Mouse (Mus musculus): ENCODE results near the gene Efcab11. TPM values are rescaled to one million over a fixed set of nuclear protein-coding genes. Genes with fewer than 3 reads are reported as not detected.

The Efcab11 gene
- polyA plus RNA-seq, 2 experiments, result 6.4 to 8.3 TPM

- TF ChIP-seq POLR2A (IDR thresholded peaks at IDR 0.05; ENCODE audit: borderline replicate concordance, extremely low read depth, insufficient read depth, insufficient read length), result no peak
- ATAC-seq (ENCODE audit: low FRiP score, low read depth), result peak; percentile 23; the same call in 1 of the 2 replicates
Measured at GRCm38 (mm10) chr12:99756914-99757687, 127.1 kb downstream of the Efcab11 start.

GRCm38 (mm10) chr12:99756213-99756612 is 128.0 kb downstream of the Efcab11 start:
- ATAC-seq (ENCODE audit: low FRiP score, low read depth), result no peak
- H3K36me3 ChIP-seq (ENCODE audit: control insufficient read depth, insufficient read depth, low read length), result no peaks in the 10 kb centered on the region
- no peak for TF ChIP-seq POLR2A (IDR thresholded peaks at IDR 0.05; ENCODE audit: borderline replicate concordance, extremely low read depth, insufficient read depth, insufficient read length)
- H3K4me2 ChIP-seq (replicated peaks; ENCODE audit: low read depth, low read length, severe bottlenecking), result no peak overlapping the region
- no peak for DNase-seq (ENCODE audit: low spot score)
- no peak overlapping the region for H3K9ac ChIP-seq (ENCODE audit: low read depth, low read length, severe bottlenecking)
- H3K27ac ChIP-seq (replicated peaks; ENCODE audit: low read depth, low read length), result no peak overlapping the region
- no peaks in the 10 kb centered on the region for H3K9me3 ChIP-seq (ENCODE audit: control insufficient read depth, low read length)
- WGBS, result 85% methylated on average over 9 of the region's 9 CpGs
- peaks cover 20% of the 10 kb centered on the region; the same call in 1 of the 2 replicates for H3K4me1 ChIP-seq (ENCODE audit: control insufficient read depth, insufficient read depth, low read length)
- no peak overlapping the region for H3K4me3 ChIP-seq (replicated peaks; ENCODE audit: low read length)
- H3K27me3 ChIP-seq (ENCODE audit: control insufficient read depth, insufficient read depth, low read length), result no peaks in the 10 kb centered on the region

More at GRCm38 (mm10) chr12:99756914-99757687, 127.1 kb downstream of the Efcab11 start:
- Histone ChIP-seq H3K36me3 (ENCODE audit: control insufficient read depth, insufficient read depth, low read length) (no peaks in the 10 kb centered on the region), H3K27me3 (ENCODE audit: control insufficient read depth, insufficient read depth, low read length) (no peaks in the 10 kb centered on the region), H3K4me2 (replicated peaks; ENCODE audit: low read depth, low read length, severe bottlenecking) (peak overlapping the region; percentile 11; the same call in 1 of the 2 replicates), H3K4me3 (replicated peaks; ENCODE audit: low read length) (no peak overlapping the region), H3K9me3 (ENCODE audit: control insufficient read depth, low read length) (no peaks in the 10 kb centered on the region), H3K4me1 (ENCODE audit: control insufficient read depth, insufficient read depth, low read length) (peaks cover 20% of the 10 kb centered on the region; the same call in 1 of the 2 replicates), H3K9ac (ENCODE audit: low read depth, low read length, severe bottlenecking) (no peak overlapping the region), H3K27ac (replicated peaks; ENCODE audit: low read depth, low read length) (no peak overlapping the region)
- 44% methylated on average over 18 of the region's 18 CpGs for WGBS
- peak; percentile 25 for DNase-seq (ENCODE audit: low spot score)

GRCm38 (mm10) chr12:99752986-99753385 is 131.3 kb downstream of the Efcab11 start:
- no peaks in the 10 kb centered on the region for H3K9me3 ChIP-seq (ENCODE audit: control insufficient read depth, low read length)
- H3K36me3 ChIP-seq (ENCODE audit: control insufficient read depth, insufficient read depth, low read length), result no peaks in the 10 kb centered on the region
- H3K4me3 ChIP-seq (replicated peaks; ENCODE audit: low read length), result no peak overlapping the region
- no peak overlapping the region for H3K9ac ChIP-seq (ENCODE audit: low read depth, low read length, severe bottlenecking)
- no peak for TF ChIP-seq POLR2A (IDR thresholded peaks at IDR 0.05; ENCODE audit: borderline replicate concordance, extremely low read depth, insufficient read depth, insufficient read length)
- peaks cover 16% of the 10 kb centered on the region; the same call in 1 of the 2 replicates for H3K4me1 ChIP-seq (ENCODE audit: control insufficient read depth, insufficient read depth, low read length)
- no peak overlapping the region for H3K27ac ChIP-seq (replicated peaks; ENCODE audit: low read depth, low read length)
- no peak for DNase-seq (ENCODE audit: low spot score)
- no peak overlapping the region for H3K4me2 ChIP-seq (replicated peaks; ENCODE audit: low read depth, low read length, severe bottlenecking)
- H3K27me3 ChIP-seq (ENCODE audit: control insufficient read depth, insufficient read depth, low read length), result no peaks in the 10 kb centered on the region
- WGBS, result 78% methylated on average over 11 of the region's 11 CpGs
- ATAC-seq (ENCODE audit: low FRiP score, low read depth), result no peak

DNA sequence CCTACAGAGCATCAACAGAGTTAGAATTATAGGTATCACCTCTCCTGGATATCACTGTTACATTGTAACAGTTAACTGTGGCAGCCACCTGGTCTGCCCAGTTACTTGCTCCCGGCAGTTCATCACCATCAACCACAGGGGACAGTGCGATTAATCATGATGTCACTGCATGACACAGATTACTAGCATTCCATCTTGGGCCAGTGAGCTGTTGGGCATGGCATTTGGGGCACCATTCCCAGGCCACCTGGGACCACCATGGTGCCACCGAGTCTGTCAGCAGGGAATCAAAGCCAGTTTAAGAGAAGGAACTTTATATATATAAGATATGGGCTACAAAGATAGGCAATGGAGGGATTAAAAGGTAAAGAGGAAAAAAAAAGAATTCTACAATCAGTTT is 134.8 kb downstream of the Efcab11 start:
- TF ChIP-seq POLR2A (IDR thresholded peaks at IDR 0.05; ENCODE audit: borderline replicate concordance, extremely low read depth, insufficient read depth, insufficient read length), result no peak
- no peak for DNase-seq (ENCODE audit: low spot score)
- 65% methylated on average over 3 of the region's 3 CpGs for WGBS

DNA sequence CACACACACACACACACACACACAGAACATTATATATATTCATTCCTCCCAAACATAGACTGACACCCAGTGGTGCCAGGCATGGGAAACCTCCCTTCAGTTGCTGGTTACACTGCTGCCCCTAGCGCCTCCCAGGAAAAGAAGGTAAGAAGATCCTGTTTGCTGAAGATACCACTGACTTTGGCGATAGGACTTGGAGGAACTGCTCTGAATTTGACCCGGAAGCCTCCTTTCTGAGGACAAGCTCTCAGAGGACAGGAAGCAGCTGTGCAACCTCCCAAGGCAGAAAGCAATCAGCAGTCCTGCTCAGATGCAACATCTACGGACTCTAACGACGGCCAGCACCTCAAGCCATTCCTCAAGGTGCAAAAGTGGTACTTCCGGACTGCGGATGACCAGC is 142.6 kb downstream of the Efcab11 start:
- no peaks in the 10 kb centered on the region for H3K9me3 ChIP-seq (ENCODE audit: control insufficient read depth, low read length)
- H3K4me3 ChIP-seq (replicated peaks; ENCODE audit: low read length), result no peak overlapping the region
- 66% methylated on average over 8 of the region's 8 CpGs for WGBS
- 0 out of 2 replicates have a peak, but pooled peaks cover 3% of the 10 kb centered on the region for H3K4me1 ChIP-seq (ENCODE audit: control insufficient read depth, insufficient read depth, low read length)
- no peak for DNase-seq (ENCODE audit: low spot score)
- H3K27me3 ChIP-seq (ENCODE audit: control insufficient read depth, insufficient read depth, low read length), result no peaks in the 10 kb centered on the region
- H3K27ac ChIP-seq (replicated peaks; ENCODE audit: low read depth, low read length), result no peak overlapping the region
- H3K36me3 ChIP-seq (ENCODE audit: control insufficient read depth, insufficient read depth, low read length), result no peaks in the 10 kb centered on the region
- no peak overlapping the region for H3K9ac ChIP-seq (ENCODE audit: low read depth, low read length, severe bottlenecking)
- H3K4me2 ChIP-seq (replicated peaks; ENCODE audit: low read depth, low read length, severe bottlenecking), result no peak overlapping the region
- no peak for TF ChIP-seq POLR2A (IDR thresholded peaks at IDR 0.05; ENCODE audit: borderline replicate concordance, extremely low read depth, insufficient read depth, insufficient read length)
- ATAC-seq (ENCODE audit: low FRiP score, low read depth), result no peak

More for the DNA sequence above, 134.8 kb downstream of the Efcab11 start:
- no peak overlapping the region for H3K4me3 ChIP-seq (replicated peaks; ENCODE audit: low read length)
- H3K27ac ChIP-seq (replicated peaks; ENCODE audit: low read depth, low read length), result no peak overlapping the region
- H3K4me2 ChIP-seq (replicated peaks; ENCODE audit: low read depth, low read length, severe bottlenecking), result no peak overlapping the region
- no peak overlapping the region for H3K9ac ChIP-seq (ENCODE audit: low read depth, low read length, severe bottlenecking)
- no peaks in the 10 kb centered on the region for H3K36me3 ChIP-seq (ENCODE audit: control insufficient read depth, insufficient read depth, low read length)
- H3K27me3 ChIP-seq (ENCODE audit: control insufficient read depth, insufficient read depth, low read length), result no peaks in the 10 kb centered on the region
- ATAC-seq (ENCODE audit: low FRiP score, low read depth), result no peak
- no peaks in the 10 kb centered on the region for H3K9me3 ChIP-seq (ENCODE audit: control insufficient read depth, low read length)
- H3K4me1 ChIP-seq (ENCODE audit: control insufficient read depth, insufficient read depth, low read length), result 0 out of 2 replicates have a peak, but pooled peaks cover 3% of the 10 kb centered on the region
